25 mouse cellular contexts compared by ENCODE assay signal in genomic region chr1:194521216-194521615, GRCm38 (mm10).
DNase-seq lines count a peak whose midpoint lies in the region; ATAC-seq and TF ChIP-seq lines count a peak whose summit lies in the region.
"Had no signal": no experiment of that assay in that cellular context is flagged by ENCODE, and none has a peak within 500 bp of the region (broad histone marks: within the 10 kb centered on the region; RNA-seq: fewer than 3 reads in every experiment).

No protein-coding gene starts in this region.

- H3K4me1 ChIP-seq in embryonic facial prominence, embryonic 14.5 days (ENCODE audit: control insufficient read depth, insufficient read depth, low read length), result peaks cover 4% of the 10 kb centered on the region; the same call in 1 of the 2 replicates
- peaks cover 10% of the 10 kb centered on the region; the same call in 1 of the 2 replicates for H3K4me1 ChIP-seq in embryonic facial prominence, embryonic 10.5 days
- H3K4me1 ChIP-seq in limb, embryonic 14.5 days (ENCODE audit: control insufficient read depth, insufficient read depth, low read length), result no peaks in the 10 kb centered on the region
- H3K4me1 ChIP-seq in limb, embryonic 10.5 days, result no peaks in the 10 kb centered on the region
- H3K4me1 ChIP-seq: embryonic facial prominence, embryonic 13.5 days had no signal

- H3K27ac ChIP-seq in embryonic facial prominence, embryonic 14.5 days (replicated peaks; ENCODE audit: low read depth, low read length), result no peak overlapping the region
- no peak overlapping the region for H3K27ac ChIP-seq in embryonic facial prominence, embryonic 10.5 days (replicated peaks)
- H3K27ac ChIP-seq in limb, embryonic 14.5 days (replicated peaks; ENCODE audit: low read depth, low read length), result no peak overlapping the region
- H3K27ac ChIP-seq in limb, embryonic 10.5 days, result no peak overlapping the region
- H3K27ac ChIP-seq: embryonic facial prominence, embryonic 13.5 days; forebrain, embryonic 10.5 days; forebrain, embryonic 13.5 days; heart, adult 2 months; heart, embryonic 10.5 days; heart, embryonic 13.5 days; hindbrain, embryonic 14.5 days; hindbrain, postnatal 0 days had no signal

- no peaks in the 10 kb centered on the region for H3K27me3 ChIP-seq in embryonic facial prominence, embryonic 14.5 days (replicated peaks; ENCODE audit: control insufficient read depth, insufficient read depth, low read length)
- no peaks in the 10 kb centered on the region for H3K27me3 ChIP-seq in embryonic facial prominence, embryonic 10.5 days (replicated peaks; ENCODE audit: low read depth, poor library complexity, severe bottlenecking)
- H3K27me3 ChIP-seq in limb, embryonic 14.5 days (ENCODE audit: control insufficient read depth, insufficient read depth, low read length), result no peaks in the 10 kb centered on the region
- no peaks in the 10 kb centered on the region for H3K27me3 ChIP-seq in limb, embryonic 10.5 days (ENCODE audit: low read depth, poor library complexity, severe bottlenecking)
- H3K27me3 ChIP-seq: embryonic facial prominence, embryonic 13.5 days; forebrain, embryonic 13.5 days; heart, embryonic 13.5 days had no signal

- no peak overlapping the region for H3K4me3 ChIP-seq in embryonic facial prominence, embryonic 14.5 days (ENCODE audit: low read depth, low read length)
- no peak overlapping the region for H3K4me3 ChIP-seq in embryonic facial prominence, embryonic 10.5 days
- H3K4me3 ChIP-seq in limb, embryonic 14.5 days (replicated peaks; ENCODE audit: low read length), result no peak overlapping the region
- H3K4me3 ChIP-seq in limb, embryonic 10.5 days, result no peak overlapping the region
- H3K4me3 ChIP-seq: embryonic facial prominence, embryonic 13.5 days; forebrain, embryonic 10.5 days; forebrain, embryonic 13.5 days; heart, adult 2 months; heart, embryonic 10.5 days; heart, embryonic 13.5 days had no signal

- no peak overlapping the region for H3K4me2 ChIP-seq in embryonic facial prominence, embryonic 14.5 days (ENCODE audit: low read depth, low read length)
- H3K4me2 ChIP-seq in limb, embryonic 14.5 days (replicated peaks; ENCODE audit: low read depth, low read length, severe bottlenecking), result no peak overlapping the region
- H3K4me2 ChIP-seq: embryonic facial prominence, embryonic 13.5 days; forebrain, embryonic 13.5 days; heart, embryonic 13.5 days; hindbrain, embryonic 14.5 days had no signal

- peak; percentile 45 for DNase-seq in embryonic facial prominence, embryonic 14.5 days (ENCODE audit: low spot score)
- no peak for DNase-seq in embryonic facial prominence, embryonic 10.5 days (ENCODE audit: low spot score)
- DNase-seq in limb, embryonic 14.5 days (ENCODE audit: low spot score), result peak; percentile 52
- no peak for DNase-seq in limb, embryonic 10.5 days (ENCODE audit: low spot score)
- peak; percentile 20 for DNase-seq in retina, adult 2 months (ENCODE audit: low read depth, low spot score)
- DNase-seq in retina, embryonic 14.5 days (ENCODE audit: low spot score), result no peak
- no peak for DNase-seq in cerebellum, adult 18-20 months
- no peak for DNase-seq in adrenal gland, postnatal 10 days
- DNase-seq: adrenal gland, postnatal 14 days; cerebellum, adult 2 months; cerebellum, adult 9-11 months; cerebellum, postnatal 25 days; gastrocnemius, postnatal 10 days; gastrocnemius, postnatal 36 days; heart, adult 2 months; heart, postnatal 14 days; heart, postnatal 4 days had no signal

- no peaks in the 10 kb centered on the region for H3K9me3 ChIP-seq in embryonic facial prominence, embryonic 14.5 days (ENCODE audit: control insufficient read depth, low read length)
- H3K9me3 ChIP-seq in embryonic facial prominence, embryonic 10.5 days, result no peaks in the 10 kb centered on the region
- no peaks in the 10 kb centered on the region for H3K9me3 ChIP-seq in limb, embryonic 14.5 days (ENCODE audit: control insufficient read depth, low read length)
- no peaks in the 10 kb centered on the region for H3K9me3 ChIP-seq in limb, embryonic 10.5 days (replicated peaks)
- H3K9me3 ChIP-seq: embryonic facial prominence, embryonic 13.5 days; forebrain, embryonic 10.5 days; forebrain, embryonic 13.5 days; heart, embryonic 10.5 days; heart, embryonic 13.5 days had no signal

- no peak for ATAC-seq in embryonic facial prominence, embryonic 14.5 days (ENCODE audit: low read depth)
- ATAC-seq in limb, embryonic 14.5 days (ENCODE audit: low FRiP score, low read depth), result no peak
- ATAC-seq: forebrain, embryonic 13.5 days; forebrain, embryonic 16.5 days; hindbrain, postnatal 0 days had no signal

- 39% methylated on average over 2 of the region's 2 CpGs for WGBS in embryonic facial prominence, embryonic 14.5 days
- 89% methylated on average over 2 of the region's 2 CpGs for WGBS in embryonic facial prominence, embryonic 10.5 days
- whole genome bisulfite sequencing in limb, embryonic 14.5 days, result 64% methylated on average over 2 of the region's 2 CpGs
- 97% methylated on average over 2 of the region's 2 CpGs for WGBS in limb, embryonic 10.5 days

- H3K9ac ChIP-seq in embryonic facial prominence, embryonic 14.5 days (ENCODE audit: low read depth, low read length), result no peak overlapping the region
- no peak overlapping the region for H3K9ac ChIP-seq in limb, embryonic 14.5 days (ENCODE audit: low read depth, low read length, severe bottlenecking)
- H3K9ac ChIP-seq: embryonic facial prominence, embryonic 13.5 days; forebrain, embryonic 13.5 days; heart, embryonic 13.5 days; hindbrain, embryonic 14.5 days had no signal

- no peak for TF ChIP-seq POLR2A in limb, embryonic 14.5 days (IDR thresholded peaks at IDR 0.05; ENCODE audit: borderline replicate concordance, extremely low read depth, insufficient read depth, insufficient read length)

- H3K36me3 ChIP-seq in embryonic facial prominence, embryonic 14.5 days (ENCODE audit: control insufficient read depth, insufficient read depth, low read length), result no peaks in the 10 kb centered on the region
- no peaks in the 10 kb centered on the region for H3K36me3 ChIP-seq in embryonic facial prominence, embryonic 10.5 days (replicated peaks)
- no peaks in the 10 kb centered on the region for H3K36me3 ChIP-seq in limb, embryonic 14.5 days (ENCODE audit: control insufficient read depth, insufficient read depth, low read length)
- H3K36me3 ChIP-seq in limb, embryonic 10.5 days, result no peaks in the 10 kb centered on the region
- H3K36me3 ChIP-seq: embryonic facial prominence, embryonic 13.5 days; forebrain, embryonic 10.5 days; heart, embryonic 10.5 days; heart, embryonic 13.5 days had no signal

Comparison
In these comparisons a context has a peak if more than half of its experiments do, and no peak if none do; other contexts are left out.
1. DNase-seq: peak in embryonic facial prominence, embryonic 14.5 days (single experiment), limb, embryonic 14.5 days (single experiment) and retina, adult 2 months (single experiment); none in embryonic facial prominence, embryonic 10.5 days (single experiment), limb, embryonic 10.5 days (single experiment), retina, embryonic 14.5 days (single experiment), cerebellum, adult 18-20 months (0 of 2) and adrenal gland, postnatal 10 days (single experiment).